Mouse (Mus musculus) megakaryocyte-erythroid progenitor cell, adult 5-6 weeks (primary cell): ENCODE data around the gene Myo1b. TPM values are rescaled to one million over a fixed set of nuclear protein-coding genes. Genes with fewer than 3 reads are reported as not detected.

Experiments used
- ATAC-seq: replicated peaks from 2 replicates; pipeline ENCODE4 v1.8.0; 2016; ENCODE audit warnings: mild to moderate bottlenecking, inconsistent platforms; ENCODE audit not compliant: severe bottlenecking, poor library complexity, low FRiP score, low TSS enrichment
- total RNA-seq, 2 experiments: library from RNA; stranded (forward) in 1 of 2; stranded (reverse) in 1 of 2; fragments of 200-1000, 215-1000 nt in 1 of 2; fragments of >200 nt in 1 of 2; fragmentation: Nextera tagmentation in 1 of 2; gene quantifications; 2 replicates each; pipeline ENCODE4 v1.2.3; 2014 to 2017

Gene Myo1b
- total RNA-seq, 2 experiments from 2014 or later = not detected

GRCm38 (mm10) chr1:51743756-51744425 is 172.0 kb downstream of the Myo1b start:
- no peak for ATAC-seq

GRCm38 (mm10) chr1:51742586-51742985 is 173.3 kb downstream of the Myo1b start:
- ATAC-seq = no peak

GRCm38 (mm10) chr1:51740626-51741231 is 175.1 kb downstream of the Myo1b start:
- no peak for ATAC-seq

GRCm38 (mm10) chr1:51739252-51739852 is 176.5 kb downstream of the Myo1b start:
- ATAC-seq = no peak

- ATAC-seq = no peak
Measured at GRCm38 (mm10) chr1:51736822-51737221, 179.0 kb downstream of the Myo1b start.

- no peak for ATAC-seq
Measured at GRCm38 (mm10) chr1:51734721-51735120, 181.2 kb downstream of the Myo1b start.

- no peak for ATAC-seq
Measured at GRCm38 (mm10) chr1:51729407-51729806, 186.5 kb downstream of the Myo1b start.

- ATAC-seq = no peak
Measured at GRCm38 (mm10) chr1:51728816-51729215, 187.1 kb downstream of the Myo1b start.

GRCm38 (mm10) chr1:51719897-51720673 is 195.8 kb downstream of the Myo1b start:
- ATAC-seq = no peak

- ATAC-seq = no peak
Measured at GRCm38 (mm10) chr1:51710831-51711230, 205.0 kb downstream of the Myo1b start.

GRCm38 (mm10) chr1:51706106-51706505 is 209.8 kb downstream of the Myo1b start:
- no peak for ATAC-seq

GRCm38 (mm10) chr1:51704610-51705009 is 211.3 kb downstream of the Myo1b start:
- no peak for ATAC-seq

Other genes with a start within 250 kb of the Myo1b start
- gene Stat4, start 71.1 kb upstream of the Myo1b start, total RNA-seq (2014; fragmentation: Nextera tagmentation) = 9.1 and 12.6 TPM in 2 replicates
- gene Stat4, start 71.1 kb upstream of the Myo1b start, total RNA-seq (2017) = 5.1 and 9.6 TPM in 2 replicates
- gene Stat1, start 203.4 kb upstream of the Myo1b start, total RNA-seq (2014; fragmentation: Nextera tagmentation) = 28.0 and 45.6 TPM in 2 replicates
- 47.4 and 67.7 TPM in 2 replicates for gene Stat1, start 203.4 kb upstream of the Myo1b start, total RNA-seq (2017)